Mouse (Mus musculus): Measurements from ENCODE around the gene Col9a2. TPM values are rescaled to one million over a fixed set of nuclear protein-coding genes. Genes with fewer than 3 reads are reported as not detected.

Col9a2 gene
- total and polyA plus RNA-seq, 2 experiments = not detected

DNA sequence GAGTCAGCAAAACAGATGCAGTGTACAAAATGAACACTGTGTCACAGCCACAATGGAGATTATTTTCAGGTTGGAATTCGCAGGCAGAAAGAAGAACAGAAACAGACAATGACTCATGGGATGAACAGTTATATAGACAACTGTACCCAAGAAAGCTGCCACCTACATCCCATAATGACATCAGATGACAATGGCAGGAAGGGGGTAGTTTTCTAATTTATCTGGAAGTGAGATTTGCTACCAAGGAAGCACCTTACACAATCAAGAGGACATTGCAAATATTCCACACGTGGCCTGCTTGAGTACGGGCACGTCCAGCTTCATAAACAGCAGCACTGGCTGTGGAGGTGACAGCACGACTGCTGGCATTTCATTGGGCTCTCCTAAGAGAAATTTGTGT, 30.0 kb upstream of the Col9a2 start:
- Histone ChIP-seq H3K9ac (ENCODE audit: low read depth, low read length) (no peak overlapping the region), H3K4me3 (ENCODE audit: insufficient read depth, low read depth, low read length) (no peak overlapping the region), H3K4me1 (ENCODE audit: control insufficient read depth, insufficient read depth, low read length) (peaks cover 28% of the 10 kb centered on the region), H3K79me2 (ENCODE audit: control insufficient read depth, insufficient read depth, low read length) (peaks cover 37% of the 10 kb centered on the region; the same call in 1 of the 2 replicates), H3K36me3 (ENCODE audit: control insufficient read depth, insufficient read depth, low read length) (no peaks in the 10 kb centered on the region), H3K27ac (replicated peaks; ENCODE audit: insufficient read depth, low read depth, low read length) (peak overlapping the region; percentile 44; the same call in 1 of the 2 replicates), H3K27me3 (ENCODE audit: control insufficient read depth, insufficient read depth, low read length) (no peaks in the 10 kb centered on the region)
- no peak for DNase-seq (ENCODE audit: extremely low read depth, low read depth, low spot score)
- 30% methylated on average over 5 of the region's 5 CpGs for WGBS
- TF ChIP-seq CTCF (IDR thresholded peaks at IDR 0.05; ENCODE audit: low read depth, low read length) (no peak), POLR2A (IDR thresholded peaks at IDR 0.05; ENCODE audit: extremely low read depth, insufficient read depth, low read length) (no peak)

DNA sequence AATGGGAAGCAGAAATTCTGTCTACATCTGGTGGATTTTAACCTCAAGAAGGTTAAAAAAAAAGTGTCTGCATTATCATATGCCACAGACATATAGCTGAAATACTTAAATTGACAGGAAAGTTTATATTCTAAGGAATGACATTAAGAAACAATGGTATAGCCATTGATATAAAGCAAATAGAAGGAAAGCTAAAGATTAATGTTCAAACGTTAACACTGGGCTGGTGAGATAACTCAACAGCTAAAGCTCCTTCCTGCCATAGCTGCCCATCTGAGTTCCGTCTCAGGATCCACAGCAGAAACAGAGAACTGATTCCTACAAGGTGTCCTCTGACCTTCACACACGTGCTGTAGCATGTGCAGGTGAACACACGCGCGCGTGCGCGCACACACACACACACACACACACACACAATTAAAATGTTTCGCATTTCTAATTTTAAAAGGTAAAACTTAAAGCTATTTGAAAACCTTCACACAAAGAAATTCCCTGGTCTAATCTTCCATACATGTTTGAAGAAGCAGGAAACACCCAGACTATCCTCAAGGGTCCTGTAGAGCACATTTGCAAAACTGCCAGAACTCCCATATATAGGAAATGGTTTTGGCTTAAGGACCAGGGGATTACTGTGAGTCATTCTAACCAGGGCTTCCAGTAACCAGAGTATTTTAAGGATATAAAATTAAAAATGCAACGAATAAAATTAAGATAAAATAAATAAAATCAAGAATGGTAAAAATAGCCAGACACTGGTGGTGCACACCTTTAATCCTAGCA, 28.2 kb upstream of the Col9a2 start:
- Histone ChIP-seq H3K4me3 (ENCODE audit: insufficient read depth, low read depth, low read length) (no peak overlapping the region), H3K9ac (ENCODE audit: low read depth, low read length) (no peak overlapping the region), H3K27ac (replicated peaks; ENCODE audit: insufficient read depth, low read depth, low read length) (no peak overlapping the region), H3K36me3 (ENCODE audit: control insufficient read depth, insufficient read depth, low read length) (no peaks in the 10 kb centered on the region), H3K27me3 (ENCODE audit: control insufficient read depth, insufficient read depth, low read length) (no peaks in the 10 kb centered on the region), H3K79me2 (ENCODE audit: control insufficient read depth, insufficient read depth, low read length) (peaks cover 37% of the 10 kb centered on the region; the same call in 1 of the 2 replicates), H3K4me1 (ENCODE audit: control insufficient read depth, insufficient read depth, low read length) (peaks cover 39% of the 10 kb centered on the region)
- no peak for TF ChIP-seq CTCF (IDR thresholded peaks at IDR 0.05; ENCODE audit: low read depth, low read length)
- TF ChIP-seq POLR2A (IDR thresholded peaks at IDR 0.05; ENCODE audit: extremely low read depth, insufficient read depth, low read length) = no peak
- DNase-seq (ENCODE audit: extremely low read depth, low read depth, low spot score) = no peak
- WGBS = 80% methylated on average over 11 of the region's 11 CpGs

DNA sequence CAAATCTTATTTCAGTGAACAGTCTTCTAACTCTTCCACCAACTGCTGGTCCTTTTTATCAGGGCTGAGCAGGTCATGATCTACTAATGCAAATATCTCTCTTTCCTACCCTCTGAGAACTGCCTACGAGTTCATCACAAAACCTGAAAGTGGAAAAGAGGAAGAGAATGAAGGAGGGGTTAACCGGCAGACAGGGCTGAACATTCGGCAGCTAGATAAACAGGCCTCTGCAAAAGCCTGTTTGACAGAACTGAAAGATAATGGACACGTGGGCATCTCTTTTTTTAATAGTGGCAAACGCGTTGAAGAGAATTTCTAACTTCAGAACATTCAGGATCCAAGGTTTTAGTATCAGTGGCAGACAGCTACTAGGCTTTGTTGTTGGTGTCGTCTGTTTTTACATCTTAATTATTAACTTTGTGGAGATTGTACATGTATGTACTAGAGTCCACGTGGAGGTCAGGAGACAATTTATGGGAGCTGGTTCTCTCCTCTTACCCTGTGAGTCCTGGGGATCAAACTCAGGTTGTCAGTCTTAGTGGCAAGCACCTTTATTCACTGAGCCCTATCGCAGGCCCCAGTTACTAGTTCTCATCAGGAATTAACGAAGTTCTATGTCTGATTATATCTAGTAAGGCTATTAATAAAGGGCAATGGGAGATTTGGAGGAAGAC, 24.5 kb upstream of the Col9a2 start:
- WGBS = 14% methylated on average over 10 of the region's 10 CpGs
- no peak overlapping the region for H3K9ac ChIP-seq (ENCODE audit: low read depth, low read length)
- no peaks in the 10 kb centered on the region for H3K27me3 ChIP-seq (ENCODE audit: control insufficient read depth, insufficient read depth, low read length)
- peaks cover 26% of the 10 kb centered on the region for H3K4me1 ChIP-seq (ENCODE audit: control insufficient read depth, insufficient read depth, low read length)
- H3K36me3 ChIP-seq (ENCODE audit: control insufficient read depth, insufficient read depth, low read length) = no peaks in the 10 kb centered on the region
- H3K4me3 ChIP-seq (ENCODE audit: insufficient read depth, low read depth, low read length) = no peak overlapping the region
- TF ChIP-seq POLR2A (IDR thresholded peaks at IDR 0.05; ENCODE audit: extremely low read depth, insufficient read depth, low read length) = no peak
- no peak for TF ChIP-seq CTCF (IDR thresholded peaks at IDR 0.05; ENCODE audit: low read depth, low read length)
- 0 out of 2 replicates have a peak overlapping the region, but pooled peaks have one; percentile 22 for H3K27ac ChIP-seq (replicated peaks; ENCODE audit: insufficient read depth, low read depth, low read length)
- DNase-seq (ENCODE audit: extremely low read depth, low read depth, low spot score) = peak; percentile 69
- peaks cover 36% of the 10 kb centered on the region; the same call in 1 of the 2 replicates for H3K79me2 ChIP-seq (ENCODE audit: control insufficient read depth, insufficient read depth, low read length)

DNA sequence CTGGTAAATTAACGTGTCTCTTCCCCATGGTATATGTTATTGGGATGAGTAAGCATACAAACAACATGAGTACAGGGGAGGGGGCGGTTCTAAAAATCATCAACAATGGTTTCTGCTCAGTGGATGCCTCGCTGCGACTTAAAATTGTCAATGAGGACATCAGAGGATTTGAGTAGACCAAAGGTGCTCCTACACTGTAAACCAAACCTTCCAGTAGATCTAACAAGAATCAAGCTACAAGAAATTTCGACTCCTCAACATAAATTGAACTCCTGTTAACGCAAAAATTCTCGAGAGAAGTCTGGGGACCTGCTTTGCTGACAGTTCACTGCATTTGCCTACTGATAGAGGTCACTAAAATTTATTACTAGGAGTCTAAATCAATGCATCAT, 23.9 kb upstream of the Col9a2 start:
- 46% methylated on average over 7 of the region's 7 CpGs for WGBS

DNA sequence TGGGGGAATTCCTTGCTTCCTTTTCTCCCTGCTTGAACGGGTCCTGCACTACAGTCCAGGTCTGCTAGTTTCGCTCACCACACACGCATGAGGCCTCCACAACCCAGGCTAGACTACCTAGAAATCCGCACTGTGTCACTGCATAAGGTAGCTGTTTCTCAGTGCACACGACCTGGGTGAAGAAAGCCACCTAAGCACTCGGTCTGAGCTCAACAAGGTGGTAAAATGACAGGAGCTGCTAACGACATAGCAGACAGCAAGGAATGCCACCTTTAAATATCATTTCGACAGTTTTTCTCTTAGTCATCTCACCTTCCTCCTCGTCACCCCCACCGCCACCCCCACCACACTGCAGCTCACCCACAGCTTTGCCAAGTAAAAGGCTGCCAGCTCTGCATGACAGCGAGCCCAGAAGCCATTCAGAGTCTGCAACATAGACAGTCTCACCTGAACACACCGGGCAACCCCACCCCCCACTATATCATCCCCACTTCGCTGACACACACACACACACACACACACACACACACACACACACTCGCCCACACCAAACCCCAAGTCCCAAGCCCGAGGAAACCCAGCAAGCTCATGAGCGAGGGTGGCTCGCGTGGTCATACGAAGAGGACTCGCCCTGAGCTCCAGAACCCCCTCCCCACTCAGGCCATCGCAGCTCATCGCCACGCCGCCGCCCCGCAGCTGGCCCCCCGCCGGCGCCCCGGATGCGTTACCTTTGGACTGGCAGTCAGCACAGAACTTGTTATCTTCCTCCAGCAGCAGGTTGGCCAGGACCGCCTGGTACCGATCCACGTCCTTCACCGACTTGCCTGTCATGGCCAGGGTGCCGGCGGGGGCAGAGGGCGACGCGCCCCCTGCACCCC, 22.9 kb upstream of the Col9a2 start:
- Histone ChIP-seq H3K27ac (replicated peaks; ENCODE audit: insufficient read depth, low read depth, low read length) (peak overlapping the region; percentile 92), H3K4me1 (ENCODE audit: control insufficient read depth, insufficient read depth, low read length) (peaks cover 25% of the 10 kb centered on the region), H3K27me3 (ENCODE audit: control insufficient read depth, insufficient read depth, low read length) (no peaks in the 10 kb centered on the region), H3K4me3 (ENCODE audit: insufficient read depth, low read depth, low read length) (peak overlapping the region; percentile 99), H3K36me3 (ENCODE audit: control insufficient read depth, insufficient read depth, low read length) (no peaks in the 10 kb centered on the region), H3K79me2 (ENCODE audit: control insufficient read depth, insufficient read depth, low read length) (peaks cover 29% of the 10 kb centered on the region; the same call in 1 of the 2 replicates), H3K9ac (ENCODE audit: low read depth, low read length) (peak overlapping the region; percentile 97)
- TF ChIP-seq POLR2A (IDR thresholded peaks at IDR 0.05; ENCODE audit: extremely low read depth, insufficient read depth, low read length) (0 out of 2 replicates have a peak, but pooled peaks have one; percentile 9), CTCF (IDR thresholded peaks at IDR 0.05; ENCODE audit: low read depth, low read length) (no peak)
- DNase-seq (ENCODE audit: extremely low read depth, low read depth, low spot score) = peak; percentile 77
- WGBS = 1% methylated on average over 40 of the region's 40 CpGs

More for the DNA sequence above, 23.9 kb upstream of the Col9a2 start:
- Histone ChIP-seq H3K79me2 (ENCODE audit: control insufficient read depth, insufficient read depth, low read length) (peaks cover 34% of the 10 kb centered on the region; the same call in 1 of the 2 replicates), H3K4me1 (ENCODE audit: control insufficient read depth, insufficient read depth, low read length) (peaks cover 26% of the 10 kb centered on the region), H3K4me3 (ENCODE audit: insufficient read depth, low read depth, low read length) (peak overlapping the region; percentile 99; the same call in 1 of the 2 replicates), H3K36me3 (ENCODE audit: control insufficient read depth, insufficient read depth, low read length) (no peaks in the 10 kb centered on the region), H3K9ac (ENCODE audit: low read depth, low read length) (no peak overlapping the region), H3K27me3 (ENCODE audit: control insufficient read depth, insufficient read depth, low read length) (no peaks in the 10 kb centered on the region), H3K27ac (replicated peaks; ENCODE audit: insufficient read depth, low read depth, low read length) (no peak overlapping the region)
- TF ChIP-seq POLR2A (IDR thresholded peaks at IDR 0.05; ENCODE audit: extremely low read depth, insufficient read depth, low read length) (no peak), CTCF (IDR thresholded peaks at IDR 0.05; ENCODE audit: low read depth, low read length) (no peak)
- no peak for DNase-seq (ENCODE audit: extremely low read depth, low read depth, low spot score)
